Mouse (Mus musculus): Measurements from ENCODE around the gene Msi2. TPM values are rescaled to one million over a fixed set of nuclear protein-coding genes. Genes with fewer than 3 reads are reported as not detected.

Msi2 gene
- total RNA-seq, 1 experiment from 2014 or later: 72.0 TPM

DNA sequence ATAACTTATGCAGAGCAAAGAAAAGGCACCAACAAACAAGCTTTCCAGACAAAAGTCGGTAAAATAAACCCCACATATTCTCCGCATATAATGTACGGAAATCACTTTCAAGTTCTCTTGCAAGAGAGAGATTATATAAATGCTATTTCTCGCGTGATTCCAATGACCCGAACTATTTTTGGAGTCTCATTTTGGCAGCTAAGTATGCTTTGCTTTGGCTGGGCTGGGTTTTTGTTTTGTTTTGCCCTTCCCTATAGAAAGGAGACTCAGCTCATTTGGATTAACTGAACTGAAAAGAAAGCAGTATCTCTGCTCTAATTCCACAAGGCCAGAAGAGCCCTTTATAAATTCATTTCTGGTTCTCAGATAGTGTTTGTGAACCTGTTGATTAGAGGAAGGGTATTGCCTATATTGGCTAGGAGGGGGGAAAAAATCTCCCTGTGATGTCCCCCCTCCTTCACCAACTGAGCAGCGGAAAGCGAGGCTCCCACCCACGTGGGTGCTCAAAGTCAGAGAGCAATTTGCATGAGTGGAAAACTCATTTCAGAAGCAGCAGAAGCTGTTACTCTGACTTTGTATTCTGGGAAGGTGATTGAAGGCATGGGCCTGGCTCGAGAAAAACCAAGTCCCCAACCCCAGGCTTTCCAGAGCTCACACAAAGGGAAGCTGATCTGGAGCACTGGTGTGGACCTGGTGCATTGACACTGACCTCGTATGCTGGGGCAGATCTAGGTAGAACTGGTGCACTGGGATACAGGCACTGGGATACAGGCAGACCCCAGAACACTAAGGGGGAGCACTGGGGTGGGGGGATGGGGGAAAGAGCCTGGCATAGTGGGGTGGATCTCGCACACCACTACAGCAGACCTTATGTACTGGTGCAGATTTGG is 201.5 kb downstream of the Msi2 start:
- ATAC-seq (replicated peaks; ENCODE audit: insufficient number of reproducible peaks, low FRiP score, low TSS enrichment, poor library complexity, severe bottlenecking): no peak

DNA sequence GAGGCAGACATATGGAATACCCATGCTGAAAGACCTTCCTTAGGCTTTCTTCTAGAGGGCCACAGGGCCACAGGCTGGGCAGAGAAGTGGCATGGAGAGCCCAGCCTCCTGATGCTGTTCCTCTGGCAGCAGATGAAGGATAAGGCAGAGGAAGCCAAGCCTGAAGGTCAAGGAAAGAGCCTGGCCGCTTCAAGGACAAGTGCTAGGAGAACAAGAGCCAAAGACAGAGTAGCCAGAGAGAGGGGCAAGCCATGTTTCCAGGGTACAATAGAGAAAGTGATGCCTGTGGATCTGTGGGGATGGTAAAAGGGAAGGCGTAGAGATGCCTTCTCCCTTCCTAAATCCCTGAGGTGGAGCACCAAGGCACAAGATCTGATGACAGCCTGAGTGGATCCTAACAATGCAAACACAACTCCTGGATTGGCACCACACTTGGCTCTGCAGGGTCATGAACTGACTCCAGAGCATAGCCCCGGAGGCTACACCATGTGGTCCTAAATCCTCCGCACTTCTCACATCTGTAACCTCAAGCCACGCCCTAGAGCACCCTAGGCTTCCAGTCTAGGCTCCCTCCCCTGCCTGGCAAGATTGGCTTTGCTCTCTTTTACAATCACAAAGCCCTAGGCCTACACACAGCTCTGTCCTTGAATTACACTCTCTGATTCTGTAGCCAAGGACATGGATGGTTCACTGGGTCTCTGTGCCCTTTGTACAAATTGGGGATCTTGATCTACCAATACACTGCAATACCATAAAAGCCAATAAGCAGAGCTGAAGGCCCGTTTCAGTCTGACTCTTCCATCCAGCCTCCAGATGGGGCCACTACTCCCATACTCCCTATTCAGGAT is 202.4 kb downstream of the Msi2 start:
- no peak for ATAC-seq (replicated peaks; ENCODE audit: insufficient number of reproducible peaks, low FRiP score, low TSS enrichment, poor library complexity, severe bottlenecking)

DNA sequence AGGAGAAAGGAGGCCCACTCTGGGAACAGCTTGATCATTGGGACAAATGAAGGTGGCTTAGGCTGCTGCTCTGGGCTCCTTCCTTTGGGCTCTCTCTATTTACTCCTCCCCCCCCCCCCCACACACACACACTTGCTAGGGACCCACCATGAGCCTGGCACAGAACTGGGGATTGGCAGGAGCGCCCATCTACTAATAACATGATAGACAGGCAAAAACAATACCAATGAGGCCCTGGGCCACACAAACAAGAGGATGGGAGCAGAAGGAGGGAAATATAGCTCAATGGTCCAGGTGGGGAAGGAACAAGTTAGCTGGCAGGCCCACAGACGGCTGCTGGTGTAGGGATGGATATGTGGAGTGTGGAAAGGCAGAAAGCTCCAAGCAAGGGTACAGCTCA is 203.0 kb downstream of the Msi2 start:
- ATAC-seq (replicated peaks; ENCODE audit: insufficient number of reproducible peaks, low FRiP score, low TSS enrichment, poor library complexity, severe bottlenecking): no peak

DNA sequence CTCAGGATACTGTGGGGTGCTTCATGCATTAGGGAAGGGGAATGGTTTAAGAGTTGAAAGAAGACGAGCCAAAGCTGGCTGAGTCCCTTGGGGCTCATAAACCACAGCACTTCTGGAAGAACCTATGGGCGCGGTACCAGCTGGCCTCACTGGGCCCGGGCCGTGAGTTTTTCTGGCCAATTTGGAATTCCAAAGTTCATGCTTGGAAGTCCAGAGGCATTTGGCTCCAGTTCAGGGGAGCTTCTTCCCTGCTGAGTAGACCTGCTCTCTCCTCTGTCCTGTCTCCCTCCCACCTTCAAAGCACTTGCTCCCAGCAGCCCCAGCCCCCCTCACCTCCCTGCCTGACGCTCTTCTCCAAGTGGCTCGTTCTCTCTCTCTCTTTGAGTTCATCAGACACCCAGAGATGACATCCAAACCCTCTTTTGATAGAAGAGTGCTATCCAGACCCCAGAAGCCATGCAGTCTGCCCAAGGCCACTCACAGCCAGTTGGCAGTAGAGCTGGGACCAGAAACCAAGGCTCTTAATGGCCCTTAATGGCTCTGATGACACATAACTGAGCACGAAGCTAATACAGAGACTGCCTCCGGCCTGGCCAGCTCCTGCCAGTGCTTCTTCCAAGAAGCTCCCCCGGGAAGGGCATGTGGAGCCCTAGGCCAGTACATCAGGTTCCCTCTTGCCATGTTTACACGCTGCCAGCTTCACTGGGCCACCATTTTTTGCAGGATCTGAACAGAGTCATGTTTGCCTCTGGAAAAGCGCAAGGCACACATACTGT is 204.0 kb downstream of the Msi2 start:
- ATAC-seq (replicated peaks; ENCODE audit: insufficient number of reproducible peaks, low FRiP score, low TSS enrichment, poor library complexity, severe bottlenecking): no peak

DNA sequence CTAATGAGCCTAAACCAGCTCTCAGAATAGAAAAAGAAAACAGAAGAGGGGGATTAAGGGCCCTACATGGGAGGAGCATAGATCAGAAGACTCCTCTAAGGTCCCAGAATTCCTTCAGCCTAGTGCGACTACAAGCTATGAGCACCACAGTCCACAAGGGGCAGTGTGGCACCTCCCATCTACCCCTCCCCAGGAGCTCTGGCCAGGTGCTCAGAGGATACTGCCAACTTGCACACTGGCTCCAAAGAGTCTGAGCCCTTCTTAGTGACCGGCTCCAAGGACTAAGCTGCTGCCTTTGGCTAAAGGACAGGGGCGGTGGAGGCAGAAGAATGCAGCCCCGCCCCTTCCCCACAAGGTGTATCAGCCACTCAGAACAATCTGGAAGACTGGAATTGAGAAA is 205.7 kb downstream of the Msi2 start:
- ATAC-seq (replicated peaks; ENCODE audit: insufficient number of reproducible peaks, low FRiP score, low TSS enrichment, poor library complexity, severe bottlenecking): no peak

DNA sequence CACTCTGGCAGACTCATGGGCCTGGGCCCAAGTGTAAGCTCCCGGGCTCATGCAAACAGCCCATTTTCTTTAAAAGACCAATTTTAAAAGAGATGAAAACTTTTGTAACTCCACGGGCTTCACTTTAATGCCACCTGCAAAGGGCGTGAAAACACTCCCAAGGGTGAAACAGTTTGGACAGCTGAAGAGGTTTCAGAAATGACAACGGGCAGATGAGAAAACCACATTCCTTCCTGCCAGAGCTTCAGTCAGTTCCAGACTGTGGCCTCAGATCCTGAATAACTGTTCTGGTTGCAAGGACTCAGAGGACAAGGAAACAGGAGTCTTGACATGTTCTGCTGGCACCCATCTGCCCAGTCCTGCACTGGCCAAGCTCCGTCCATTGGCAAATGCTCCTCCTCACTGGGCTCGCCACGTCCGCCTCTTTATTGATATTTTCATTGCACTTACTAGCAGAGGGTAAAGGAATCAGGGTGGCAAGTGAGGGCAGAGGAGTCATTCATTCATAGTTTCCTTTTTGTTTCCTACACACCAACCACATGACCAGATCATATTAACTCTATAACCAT is 207.9 kb downstream of the Msi2 start:
- no peak for ATAC-seq (replicated peaks; ENCODE audit: insufficient number of reproducible peaks, low FRiP score, low TSS enrichment, poor library complexity, severe bottlenecking)

DNA sequence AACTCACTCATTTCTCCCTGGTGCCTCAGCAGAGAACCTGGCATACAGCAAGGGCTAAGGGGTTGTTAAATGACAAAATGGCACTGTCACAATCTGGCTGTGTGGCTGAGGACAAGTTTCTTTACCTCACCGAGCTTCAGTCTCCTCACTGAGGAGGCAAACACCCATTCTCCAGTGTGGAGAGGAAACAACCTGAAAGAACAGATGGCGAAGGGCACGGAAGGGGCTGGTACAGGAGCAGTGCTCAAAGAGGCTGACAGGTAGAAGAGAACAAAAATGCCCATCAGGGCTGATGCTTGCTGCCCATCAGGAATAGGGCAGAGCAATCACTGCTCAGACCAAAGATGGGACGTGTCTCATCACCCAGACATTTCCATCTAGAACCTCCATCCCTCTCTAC is 208.8 kb downstream of the Msi2 start:
- ATAC-seq (replicated peaks; ENCODE audit: insufficient number of reproducible peaks, low FRiP score, low TSS enrichment, poor library complexity, severe bottlenecking): no peak

DNA sequence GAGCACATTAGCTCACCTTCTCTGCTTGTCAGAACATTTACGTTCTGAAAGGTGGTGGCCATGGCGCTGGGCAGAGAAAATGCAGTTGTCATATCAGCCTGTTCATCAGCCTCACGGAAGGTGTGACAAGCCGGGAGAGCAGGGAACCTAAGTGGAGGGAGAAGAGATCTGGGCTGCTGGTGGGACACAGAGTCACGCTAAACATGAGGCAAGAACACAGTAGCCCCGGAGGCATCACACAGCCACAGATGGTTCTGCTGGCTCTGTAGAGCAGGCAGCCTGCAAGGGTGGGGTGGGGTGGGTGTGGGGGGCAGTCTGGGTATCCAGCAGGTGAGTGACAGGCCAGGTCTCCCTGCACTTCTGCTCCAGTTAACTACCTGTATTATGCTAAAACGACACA is 210.2 kb downstream of the Msi2 start:
- no peak for ATAC-seq (replicated peaks; ENCODE audit: insufficient number of reproducible peaks, low FRiP score, low TSS enrichment, poor library complexity, severe bottlenecking)

DNA sequence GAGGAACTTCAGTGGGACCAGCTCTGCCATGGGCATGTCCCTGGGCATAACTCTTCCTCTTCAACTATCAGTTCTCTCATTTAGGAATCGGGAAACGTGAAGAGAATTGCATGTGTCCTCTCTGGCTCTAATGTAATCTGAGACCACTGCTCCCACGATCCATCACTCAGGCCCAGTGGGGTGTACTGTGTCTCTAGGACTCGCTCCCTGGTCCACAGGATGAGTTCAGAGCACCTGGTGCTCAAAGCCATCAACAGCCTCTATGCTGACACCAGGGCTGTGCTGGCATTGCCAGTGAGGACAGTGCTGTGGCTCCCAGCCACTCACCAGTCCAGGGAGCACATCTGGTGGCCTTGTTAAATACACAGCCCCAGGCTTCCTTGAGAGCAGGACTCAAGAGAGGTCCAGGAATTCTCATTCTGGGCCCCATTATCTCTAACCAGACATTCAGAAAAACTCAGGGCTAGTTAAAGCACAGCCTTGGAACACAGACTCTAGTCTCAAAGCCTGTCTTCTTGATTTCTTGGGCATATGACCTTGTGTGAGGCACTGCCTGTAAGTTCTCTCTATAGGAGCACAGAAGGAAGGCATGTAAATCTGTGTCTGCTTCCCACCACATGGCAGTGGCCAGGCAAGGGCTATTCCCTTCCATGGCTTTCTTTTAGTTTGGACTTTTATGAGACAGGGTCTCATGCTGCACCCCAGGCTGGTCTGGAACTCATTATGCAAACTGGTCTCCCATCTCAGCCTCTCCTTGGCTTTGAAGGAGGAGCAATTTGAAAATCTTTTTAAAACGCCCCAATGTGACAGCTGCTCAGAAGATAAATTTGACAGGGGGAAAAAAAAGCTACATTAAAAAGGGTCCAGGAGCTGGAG is 211.5 kb downstream of the Msi2 start:
- no peak for ATAC-seq (replicated peaks; ENCODE audit: insufficient number of reproducible peaks, low FRiP score, low TSS enrichment, poor library complexity, severe bottlenecking)

DNA sequence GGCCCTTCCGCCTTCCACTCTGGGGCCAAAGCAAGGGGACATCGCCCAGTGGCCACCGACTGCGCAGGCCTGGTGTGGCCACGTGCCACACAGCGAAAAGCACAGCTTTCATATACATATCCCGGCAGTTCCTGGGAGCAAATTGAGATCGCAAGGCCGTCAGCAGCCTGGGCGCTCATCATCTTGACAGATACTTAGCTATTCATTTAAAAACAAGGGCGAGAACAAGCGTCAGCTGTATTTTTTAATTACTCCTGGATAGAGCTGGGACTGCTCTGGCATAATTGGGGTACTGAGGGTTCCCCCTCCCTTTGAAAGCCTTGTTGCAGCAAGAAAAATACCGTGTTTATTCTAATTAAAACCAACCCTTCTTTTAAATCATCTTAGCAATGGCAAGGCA is 212.2 kb downstream of the Msi2 start:
- no peak for ATAC-seq (replicated peaks; ENCODE audit: insufficient number of reproducible peaks, low FRiP score, low TSS enrichment, poor library complexity, severe bottlenecking)

DNA sequence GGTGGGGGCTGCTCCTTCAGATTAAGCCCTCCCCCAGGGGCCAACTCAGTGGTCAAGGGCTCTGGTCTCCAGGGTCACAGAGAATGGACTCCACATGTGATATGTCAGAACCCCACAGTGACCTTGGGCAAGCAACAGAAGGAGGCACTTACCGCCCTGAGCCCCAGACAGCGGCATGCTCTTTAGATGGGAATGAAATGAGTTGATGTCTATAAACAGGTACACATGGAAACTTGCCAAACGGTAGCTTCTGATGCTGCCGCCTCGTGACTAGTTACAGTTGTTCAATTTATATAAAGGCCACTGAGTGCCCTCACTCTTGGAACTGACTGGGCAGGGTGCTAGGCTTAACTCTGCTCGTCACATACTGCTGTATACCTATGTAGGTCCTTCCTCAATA is 215.7 kb downstream of the Msi2 start:
- no peak for ATAC-seq (replicated peaks; ENCODE audit: insufficient number of reproducible peaks, low FRiP score, low TSS enrichment, poor library complexity, severe bottlenecking)

DNA sequence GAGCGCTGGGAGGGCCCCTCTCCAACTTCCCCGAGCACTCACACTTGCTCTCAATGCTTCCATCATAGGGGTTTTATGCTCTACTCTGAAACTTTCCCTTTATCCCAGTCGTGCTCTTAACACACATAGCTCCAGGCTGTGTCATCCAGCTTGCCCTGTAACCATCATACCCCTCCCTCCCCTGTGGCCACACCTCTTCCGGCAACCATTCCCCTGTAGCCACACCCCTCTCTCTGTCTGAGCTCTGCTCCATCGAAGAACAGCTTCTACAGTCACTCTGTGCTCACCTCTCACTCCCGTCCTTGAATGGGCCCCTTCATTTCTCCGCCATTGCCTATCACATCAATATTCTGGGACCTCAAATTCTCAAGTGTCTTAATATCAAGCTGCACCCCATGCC is 219.8 kb downstream of the Msi2 start:
- no peak for ATAC-seq (replicated peaks; ENCODE audit: insufficient number of reproducible peaks, low FRiP score, low TSS enrichment, poor library complexity, severe bottlenecking)

DNA sequence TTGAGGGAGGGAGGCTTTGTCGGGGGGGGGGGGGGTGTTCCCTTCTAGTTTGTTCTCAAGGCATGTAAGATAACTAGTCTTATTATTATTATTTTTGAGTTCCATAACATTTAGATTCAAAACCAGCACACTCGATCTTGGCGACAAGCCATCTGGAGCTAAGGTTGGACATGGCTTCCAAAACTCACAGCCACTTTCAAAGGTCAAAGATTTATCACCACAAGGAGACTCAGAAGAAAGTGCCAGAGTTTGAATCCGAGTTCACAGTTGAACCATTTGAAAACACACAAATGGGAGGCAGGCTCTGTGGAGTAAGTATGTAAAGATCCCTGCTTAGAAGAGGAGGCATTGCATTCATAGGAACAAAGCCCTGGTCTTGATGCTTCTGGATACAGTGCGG is 221.9 kb downstream of the Msi2 start:
- ATAC-seq (replicated peaks; ENCODE audit: insufficient number of reproducible peaks, low FRiP score, low TSS enrichment, poor library complexity, severe bottlenecking): no peak

DNA sequence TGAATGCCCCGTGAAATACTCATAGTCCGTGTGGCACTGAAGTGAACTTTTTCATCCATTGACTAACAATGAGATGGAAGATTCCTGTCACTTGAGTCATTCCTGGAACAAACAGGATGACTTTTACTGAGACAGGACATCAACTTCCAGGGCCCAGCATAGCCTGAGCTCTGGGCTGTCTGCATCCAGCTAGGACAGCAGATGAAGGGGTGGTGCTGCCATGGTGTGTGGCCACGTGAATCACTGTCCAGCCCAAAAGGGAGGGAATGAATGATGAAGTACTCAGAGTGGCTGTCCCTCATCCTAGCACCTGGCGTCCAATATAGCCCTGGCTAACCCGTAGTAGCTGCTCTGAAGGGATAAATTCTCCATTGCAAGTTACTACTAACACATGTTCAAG is 222.6 kb downstream of the Msi2 start:
- no peak for ATAC-seq (replicated peaks; ENCODE audit: insufficient number of reproducible peaks, low FRiP score, low TSS enrichment, poor library complexity, severe bottlenecking)

DNA sequence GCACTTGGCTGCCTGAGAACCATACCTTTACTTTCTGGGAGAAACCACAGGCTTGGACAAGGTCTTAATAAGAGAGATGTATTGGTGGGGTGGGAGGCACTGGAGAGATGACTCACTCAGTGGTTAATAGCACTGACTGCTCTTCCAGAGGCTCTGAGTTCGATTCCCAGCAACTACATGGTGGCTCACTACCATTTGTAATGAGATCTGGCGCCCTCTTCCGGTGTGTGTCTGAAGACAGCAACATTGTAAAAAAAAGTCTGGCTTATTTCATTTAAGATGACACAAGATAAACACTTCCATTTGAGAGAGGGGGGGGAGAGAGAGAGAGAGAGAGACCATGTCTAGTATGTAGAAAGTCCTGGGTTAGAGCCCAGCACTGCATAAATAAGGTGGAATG is 223.3 kb downstream of the Msi2 start:
- no peak for ATAC-seq (replicated peaks; ENCODE audit: insufficient number of reproducible peaks, low FRiP score, low TSS enrichment, poor library complexity, severe bottlenecking)

DNA sequence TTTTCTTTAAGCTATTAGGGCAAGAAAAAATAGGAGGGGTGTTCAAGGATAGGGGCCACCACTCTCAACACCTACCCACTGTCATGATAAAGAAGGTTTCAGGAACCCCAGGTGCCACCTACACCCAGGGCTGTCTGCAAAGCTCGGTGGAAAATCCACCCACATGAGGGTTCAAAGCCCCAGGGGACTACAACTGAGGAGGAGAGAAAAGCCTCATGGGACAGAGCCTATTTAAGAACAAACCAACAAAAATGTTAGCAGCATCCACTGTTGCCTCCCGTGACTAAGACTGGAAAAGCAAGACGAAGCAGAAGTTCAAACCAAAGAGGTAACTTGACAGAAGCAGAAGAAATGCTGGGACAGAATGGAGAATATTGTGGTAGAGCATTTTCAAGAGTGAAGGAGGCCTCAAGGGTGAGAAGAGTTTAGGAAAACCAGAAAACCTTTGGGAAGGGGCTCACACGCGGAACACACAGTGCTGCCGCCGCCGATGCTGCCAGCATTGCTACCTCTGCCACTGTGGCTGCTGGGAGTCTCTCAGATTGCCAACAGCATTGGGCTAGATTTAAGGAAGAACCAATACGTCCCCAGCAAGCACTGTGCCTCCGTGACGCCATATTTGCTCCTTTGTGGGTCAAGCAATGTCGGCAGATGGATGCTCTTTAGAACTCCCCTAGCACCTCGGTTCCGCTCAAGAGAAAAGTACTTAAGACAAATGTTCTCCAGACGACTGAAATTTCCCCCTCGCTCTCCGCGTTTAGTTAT is 224.3 kb downstream of the Msi2 start:
- ATAC-seq (replicated peaks; ENCODE audit: insufficient number of reproducible peaks, low FRiP score, low TSS enrichment, poor library complexity, severe bottlenecking): no peak

DNA sequence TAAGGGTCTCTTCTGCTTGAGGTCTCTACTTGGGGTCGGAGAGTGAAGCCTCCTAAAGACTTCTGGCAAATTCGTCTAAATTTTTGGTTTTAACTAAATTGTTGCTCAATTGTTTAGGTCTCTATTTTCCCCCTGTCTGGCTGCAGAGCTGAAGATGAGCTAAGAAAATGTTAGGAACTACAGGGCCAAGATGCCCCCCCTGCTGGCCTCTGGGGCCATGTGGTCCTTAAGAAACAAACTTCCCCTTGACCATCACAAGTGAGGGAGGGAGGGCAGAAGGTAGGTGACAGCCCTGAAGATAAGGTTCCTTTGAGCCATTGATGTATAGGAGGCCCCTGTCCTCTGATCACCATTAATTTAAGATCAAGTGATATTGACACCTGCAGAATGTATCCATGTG is 225.7 kb downstream of the Msi2 start:
- ATAC-seq (replicated peaks; ENCODE audit: insufficient number of reproducible peaks, low FRiP score, low TSS enrichment, poor library complexity, severe bottlenecking): no peak

Measured in monocyte, adult 5-6 weeks (primary cell).